Mouse (Mus musculus) cerebellum, adult 11-12 months (tissue): Measurements from ENCODE around the gene Amelx.

Experiments
- DNase-seq: peaks from one replicate; pipeline ENCODE4 v3.0.0; 2022

Gene Amelx

GRCm38 (mm10) chrX:169187100-169187499 is at the start of gene Amelx:
TSS of gene Amelx (minus strand) at chrX:169187200.
- no peak for DNase-seq

DNA sequence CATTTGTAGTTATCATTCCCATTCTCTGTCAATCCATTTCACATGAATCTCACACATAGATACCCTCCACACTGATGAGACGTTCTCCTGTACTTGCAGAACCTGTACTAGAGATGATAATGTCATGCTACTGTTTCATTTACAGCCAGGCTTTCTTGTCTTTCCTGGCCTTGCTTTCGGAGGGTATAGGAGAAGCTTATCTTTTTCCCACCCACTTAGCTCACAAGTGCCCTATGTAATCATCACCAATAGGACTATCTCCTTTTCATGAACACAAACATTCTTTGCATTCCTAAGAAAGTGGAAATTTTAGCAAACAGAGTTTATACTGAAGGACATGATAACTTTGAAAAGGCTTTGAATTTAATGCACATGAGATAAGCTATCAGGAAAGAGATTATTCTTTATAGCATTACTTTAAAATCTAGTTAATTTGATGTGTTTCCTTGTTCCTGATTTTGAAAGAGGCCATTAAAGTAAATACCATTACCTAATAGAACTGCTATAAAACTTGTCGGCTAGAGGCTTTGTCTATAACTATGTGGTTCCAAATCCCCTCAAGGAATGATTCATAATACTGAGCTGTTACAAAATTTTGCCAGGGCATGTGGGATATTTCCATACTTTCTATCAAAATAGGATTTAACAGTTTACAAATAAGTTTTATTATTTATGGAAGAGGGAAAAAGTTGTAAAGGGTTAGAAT is 35.5 kb upstream of the Amelx start:
- DNase-seq: no peak

GRCm38 (mm10) chrX:169220064-169220463 is 33.1 kb upstream of the Amelx start:
- DNase-seq: no peak

- DNase-seq: no peak
These were observed 23.0 kb upstream of the Amelx start for GRCm38 (mm10) chrX:169210019-169210418.

DNA sequence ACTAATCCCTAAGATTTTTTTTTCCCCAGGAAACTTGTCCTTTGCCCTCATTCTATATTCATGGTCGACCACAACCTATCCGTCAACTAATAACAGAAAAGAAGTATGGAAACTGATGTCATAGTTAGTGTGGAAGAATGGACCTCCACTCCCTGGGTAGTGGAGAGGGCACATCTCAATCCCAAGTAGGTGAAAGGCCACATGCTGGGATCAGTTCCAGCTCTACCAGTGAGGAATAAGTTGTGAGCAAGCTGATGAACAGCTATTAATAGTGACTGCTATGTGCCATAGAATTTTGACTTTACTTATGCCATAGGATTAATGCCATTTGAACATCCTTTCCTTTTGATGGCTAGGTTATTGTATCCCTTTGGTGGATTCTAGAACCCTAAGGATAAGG is 8.4 kb downstream of the Amelx start:
- no peak for DNase-seq

DNA sequence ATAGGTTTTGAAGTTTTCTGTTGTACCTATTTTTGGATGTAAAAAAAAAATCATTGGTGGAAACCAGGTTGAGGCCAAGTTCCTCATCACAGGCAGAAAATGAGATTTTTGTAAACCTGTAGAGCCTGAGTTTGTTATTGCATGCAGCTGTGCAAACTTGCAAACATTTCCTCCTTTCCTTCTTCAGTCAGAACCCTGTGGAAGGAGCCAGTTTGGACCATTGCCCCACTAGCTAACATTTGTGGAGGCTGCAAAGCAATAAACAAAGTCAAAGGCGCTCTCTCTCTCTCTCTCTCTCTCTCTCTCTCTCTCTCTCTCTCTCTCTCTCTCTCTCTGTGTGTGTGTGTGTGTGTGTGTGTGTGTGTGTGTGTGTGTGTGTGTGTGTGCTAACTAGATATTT is 13.2 kb downstream of the Amelx start:
- DNase-seq: no peak

GRCm38 (mm10) chrX:169170981-169171380 is 16.0 kb downstream of the Amelx start:
- DNase-seq: no peak

- DNase-seq: no peak
These were observed 28.6 kb downstream of the Amelx start for GRCm38 (mm10) chrX:169158385-169158784.

DNA sequence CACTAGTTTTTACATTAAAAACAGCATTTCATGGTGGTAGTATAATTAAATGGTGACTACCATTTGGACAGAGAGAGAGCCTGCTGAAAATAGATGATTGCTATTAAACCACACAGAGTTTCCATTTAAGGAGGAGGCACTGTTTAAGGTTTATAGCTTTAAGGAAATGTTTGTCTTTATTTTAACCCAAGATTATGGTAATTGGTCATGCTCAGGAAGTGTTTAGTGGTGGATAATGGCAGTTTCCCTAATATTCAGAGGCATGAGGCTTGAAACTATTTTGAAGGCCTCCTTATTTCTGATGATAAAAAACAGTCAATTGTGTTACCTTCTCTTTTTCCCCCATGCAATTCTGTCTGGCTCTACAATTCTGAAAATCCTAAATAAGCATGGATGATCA is 33.2 kb downstream of the Amelx start:
- DNase-seq: no peak

- no peak for DNase-seq
These were observed 46.5 kb downstream of the Amelx start for GRCm38 (mm10) chrX:169140467-169140866.

- DNase-seq: no peak
These were observed 47.2 kb downstream of the Amelx start for GRCm38 (mm10) chrX:169139758-169140157.
